Mouse (Mus musculus): ENCODE results near the gene Fam124a. TPM values are rescaled to one million over a fixed set of nuclear protein-coding genes. Genes with fewer than 3 reads are reported as not detected.

The Fam124a gene
- polyA plus RNA-seq, 1 experiment: 3.3 TPM

DNA sequence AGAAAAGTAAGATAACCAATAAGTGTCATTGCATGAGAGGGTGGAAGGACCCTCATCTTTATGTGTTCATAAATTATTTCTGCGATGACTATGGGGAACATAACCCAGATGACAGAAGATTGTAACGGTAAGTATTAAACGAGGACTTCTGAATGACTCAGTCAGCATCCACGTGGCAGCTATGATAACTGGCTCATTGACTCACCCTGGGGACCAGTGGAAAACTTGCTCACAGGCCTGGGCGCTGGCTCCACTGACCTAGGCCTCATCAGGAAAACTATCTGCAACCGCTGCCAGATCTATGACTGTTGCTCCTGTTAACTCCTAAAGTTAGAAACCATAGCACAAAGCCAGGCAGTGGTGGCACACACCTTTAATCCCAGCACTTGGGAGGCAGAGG is 92.9 kb downstream of the Fam124a start:
- H3K4me3 ChIP-seq (ENCODE audit: low read depth, low read length): no peak overlapping the region

DNA sequence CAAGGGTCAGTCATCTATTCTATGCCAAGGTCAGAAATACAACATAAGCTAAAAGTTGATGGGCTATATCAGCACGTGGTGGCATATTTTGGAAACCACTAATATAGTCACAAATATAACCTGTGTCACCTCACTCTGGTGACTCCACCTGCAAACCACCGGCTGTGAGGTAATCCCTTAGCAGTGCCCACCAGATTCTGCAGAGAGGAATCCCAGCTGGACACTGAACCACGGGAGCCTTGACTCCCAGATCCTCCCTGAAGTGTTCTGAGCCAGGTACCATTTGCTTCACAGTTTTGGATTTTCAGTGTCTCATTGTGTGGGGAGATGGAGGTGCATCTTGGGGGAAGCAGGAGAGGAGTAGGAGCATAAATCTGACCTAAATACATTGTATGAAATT is 94.8 kb downstream of the Fam124a start:
- H3K4me1 ChIP-seq (ENCODE audit: control insufficient read depth, insufficient read depth, insufficient read length, low read length): no peaks in the 10 kb centered on the region
- no peaks in the 10 kb centered on the region for H3K36me3 ChIP-seq (ENCODE audit: control insufficient read depth, insufficient read depth, low read length)
- H3K4me3 ChIP-seq (ENCODE audit: low read depth, low read length): no peak overlapping the region
- TF ChIP-seq CTCF (IDR thresholded peaks at IDR 0.05; ENCODE audit: extremely low read depth, insufficient read length, insufficient replicate concordance, low read depth, low read length) (no peak), POLR2A (IDR thresholded peaks at IDR 0.05; ENCODE audit: low read depth, low read length) (no peak)
- H3K27me3 ChIP-seq (ENCODE audit: control insufficient read depth, insufficient read depth, low read length): no peaks in the 10 kb centered on the region
- no peak overlapping the region for H3K27ac ChIP-seq (ENCODE audit: insufficient read depth, low read depth, low read length)
- 53% methylated on average over 3 of the region's 3 CpGs for WGBS

More for the DNA sequence above, 92.9 kb downstream of the Fam124a start:
- Histone ChIP-seq H3K4me1 (ENCODE audit: control insufficient read depth, insufficient read depth, insufficient read length, low read length) (no peaks in the 10 kb centered on the region), H3K36me3 (ENCODE audit: control insufficient read depth, insufficient read depth, low read length) (no peaks in the 10 kb centered on the region), H3K27ac (ENCODE audit: insufficient read depth, low read depth, low read length) (no peak overlapping the region), H3K27me3 (ENCODE audit: control insufficient read depth, insufficient read depth, low read length) (no peaks in the 10 kb centered on the region)
- WGBS: 80% methylated on average over 6 of the region's 6 CpGs
- TF ChIP-seq POLR2A (IDR thresholded peaks at IDR 0.05; ENCODE audit: low read depth, low read length) (no peak), CTCF (IDR thresholded peaks at IDR 0.05; ENCODE audit: extremely low read depth, insufficient read length, insufficient replicate concordance, low read depth, low read length) (no peak)

- TF ChIP-seq POLR2A (IDR thresholded peaks at IDR 0.05; ENCODE audit: low read depth, low read length) (no peak), CTCF (IDR thresholded peaks at IDR 0.05; ENCODE audit: extremely low read depth, insufficient read length, insufficient replicate concordance, low read depth, low read length) (no peak)
- no peaks in the 10 kb centered on the region for H3K27me3 ChIP-seq (ENCODE audit: control insufficient read depth, insufficient read depth, low read length)
- no peaks in the 10 kb centered on the region for H3K4me1 ChIP-seq (ENCODE audit: control insufficient read depth, insufficient read depth, insufficient read length, low read length)
- WGBS: 89% methylated on average over 3 of the region's 3 CpGs
- no peak overlapping the region for H3K4me3 ChIP-seq (ENCODE audit: low read depth, low read length)
- H3K36me3 ChIP-seq (ENCODE audit: control insufficient read depth, insufficient read depth, low read length): no peaks in the 10 kb centered on the region
- no peak overlapping the region for H3K27ac ChIP-seq (ENCODE audit: insufficient read depth, low read depth, low read length)
Measured at GRCm38 (mm10) chr14:62651771-62652170, 96.2 kb downstream of the Fam124a start.

GRCm38 (mm10) chr14:62655996-62656395 is 100.5 kb downstream of the Fam124a start:
- no peak for TF ChIP-seq CTCF (IDR thresholded peaks at IDR 0.05; ENCODE audit: extremely low read depth, insufficient read length, insufficient replicate concordance, low read depth, low read length)
- no peak for TF ChIP-seq POLR2A (IDR thresholded peaks at IDR 0.05; ENCODE audit: low read depth, low read length)
- Histone ChIP-seq H3K4me3 (ENCODE audit: low read depth, low read length) (no peak overlapping the region), H3K27ac (ENCODE audit: insufficient read depth, low read depth, low read length) (no peak overlapping the region), H3K36me3 (ENCODE audit: control insufficient read depth, insufficient read depth, low read length) (no peaks in the 10 kb centered on the region), H3K27me3 (ENCODE audit: control insufficient read depth, insufficient read depth, low read length) (no peaks in the 10 kb centered on the region), H3K4me1 (ENCODE audit: control insufficient read depth, insufficient read depth, insufficient read length, low read length) (no peaks in the 10 kb centered on the region)
- WGBS: 83% methylated on average over 7 of the region's 7 CpGs

- no peak overlapping the region for H3K4me3 ChIP-seq (ENCODE audit: low read depth, low read length)
- H3K27me3 ChIP-seq (ENCODE audit: control insufficient read depth, insufficient read depth, low read length): no peaks in the 10 kb centered on the region
- TF ChIP-seq POLR2A (IDR thresholded peaks at IDR 0.05; ENCODE audit: low read depth, low read length) (no peak), CTCF (IDR thresholded peaks at IDR 0.05; ENCODE audit: extremely low read depth, insufficient read length, insufficient replicate concordance, low read depth, low read length) (no peak)
- no peak overlapping the region for H3K27ac ChIP-seq (ENCODE audit: insufficient read depth, low read depth, low read length)
- no peaks in the 10 kb centered on the region for H3K36me3 ChIP-seq (ENCODE audit: control insufficient read depth, insufficient read depth, low read length)
- H3K4me1 ChIP-seq (ENCODE audit: control insufficient read depth, insufficient read depth, insufficient read length, low read length): no peaks in the 10 kb centered on the region
- 41% methylated on average over 3 of the region's 3 CpGs for WGBS
Measured at GRCm38 (mm10) chr14:62657469-62657868, 101.9 kb downstream of the Fam124a start.

Other genes starting within 250 kb of the Fam124a start
- gene Gucy1b2, start 99.4 kb upstream of the Fam124a start, polyA plus RNA-seq (2012; rRNA removed): not detected in 2 replicates
- not detected in 2 replicates for gene Gm4131, start 11.2 kb downstream of the Fam124a start, polyA plus RNA-seq (2012; rRNA removed)
- gene Serpine3, start 107.9 kb downstream of the Fam124a start, polyA plus RNA-seq (2012; rRNA removed): not detected in 2 replicates
- gene Ints6, start 205.4 kb downstream of the Fam124a start, polyA plus RNA-seq (2012; rRNA removed): 2.7 and 5.9 TPM in 2 replicates